Mouse (Mus musculus) right cerebral cortex, postnatal 4 days (tissue): ENCODE data around the gene Papln.

ENCODE experiments used
- DNase-seq: peaks from one replicate; pipeline ENCODE4 v3.0.0-alpha.2; 2022

Papln gene

DNA sequence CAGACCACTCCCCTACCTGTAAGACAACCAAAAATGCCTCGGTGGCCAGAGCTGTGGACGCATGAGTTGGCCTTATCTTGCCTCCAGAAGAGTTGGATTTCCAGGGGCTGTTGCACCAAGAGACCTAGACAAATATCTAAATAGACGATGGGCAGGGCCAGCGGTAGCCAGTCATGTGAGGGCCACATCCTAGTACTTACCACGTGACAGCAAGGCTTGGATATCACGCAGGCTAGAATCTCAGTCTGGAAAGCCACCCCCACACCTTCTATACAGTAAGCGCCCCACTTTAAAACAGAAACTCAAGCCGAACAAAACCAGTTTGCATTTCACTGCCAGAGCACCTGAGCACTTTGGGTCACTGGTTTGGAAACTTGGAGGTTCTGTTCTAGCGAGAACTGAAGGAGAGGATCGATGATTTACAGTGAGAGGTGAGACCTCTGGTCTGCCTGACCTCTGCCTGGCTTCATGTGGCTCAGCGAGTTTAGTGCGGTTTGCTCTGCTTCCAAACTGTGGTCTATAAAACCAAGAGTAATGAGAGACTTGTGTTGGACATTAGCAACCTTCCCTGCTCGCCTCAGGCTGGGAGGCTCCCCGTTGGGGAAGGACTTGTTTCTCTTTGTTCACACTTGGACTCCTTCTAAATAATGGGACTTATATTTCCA, 4.9 kb downstream of the Papln start:
- DNase-seq: no peak

DNA sequence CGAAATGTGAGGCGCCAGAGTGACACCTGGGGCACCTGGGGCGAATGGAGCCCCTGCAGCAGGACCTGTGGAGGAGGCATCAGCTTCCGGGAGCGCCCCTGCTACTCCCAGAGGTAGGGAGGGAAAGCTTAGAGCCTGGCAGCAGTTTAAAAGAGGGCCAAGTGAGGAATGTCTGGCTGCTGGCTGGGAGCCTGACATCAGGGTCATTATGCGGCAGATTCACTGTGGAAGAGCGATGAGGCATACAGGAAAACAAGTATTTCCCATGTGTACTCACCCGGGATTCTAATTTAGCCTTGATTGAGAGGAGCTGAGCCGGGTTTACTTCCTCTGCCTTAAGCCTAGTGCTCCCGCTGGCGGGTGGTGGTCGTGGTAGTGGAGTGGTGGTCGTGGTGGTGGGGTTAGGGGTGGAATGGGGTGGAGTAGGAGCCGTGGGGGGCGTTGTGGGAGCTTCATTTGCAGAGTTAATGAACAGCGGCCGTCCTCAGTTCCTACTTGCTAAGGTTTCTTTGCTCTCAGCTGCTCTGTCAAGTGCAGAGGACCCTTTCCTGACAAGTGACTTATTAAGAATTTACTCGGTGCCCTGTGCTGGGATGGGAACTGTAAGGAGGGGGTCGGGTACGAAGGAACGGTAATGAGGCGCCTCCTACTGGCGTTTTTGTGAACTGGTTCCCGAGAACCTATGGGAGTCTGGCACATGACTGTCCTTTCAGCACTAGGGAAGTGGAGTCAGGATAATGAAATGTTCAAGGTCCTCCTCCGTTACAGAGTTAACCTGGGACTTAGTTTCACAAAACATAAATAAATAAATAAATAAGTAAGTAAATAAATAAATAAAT, 7.2 kb downstream of the Papln start:
- peak; percentile 70 for DNase-seq

DNA sequence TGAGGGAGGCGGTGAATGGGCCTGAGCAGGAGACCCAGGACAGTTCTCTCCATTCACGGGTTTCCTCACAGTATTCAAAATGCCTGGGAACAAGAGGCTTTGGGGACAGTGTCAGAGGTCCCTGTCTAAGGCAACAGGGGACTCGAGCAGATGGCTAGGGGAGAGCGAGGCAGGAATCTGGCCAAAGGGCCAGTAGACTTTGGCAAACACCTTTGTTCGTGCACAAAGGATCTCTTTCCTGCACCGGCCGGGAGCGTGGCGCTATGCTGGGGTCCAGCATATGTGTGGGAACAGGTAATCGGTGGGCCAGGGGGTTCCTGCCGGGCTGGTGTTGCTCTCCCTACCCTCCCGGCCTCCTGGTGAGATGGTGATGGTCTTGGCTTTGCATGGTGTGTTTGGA, 12.2 kb downstream of the Papln start:
- DNase-seq: no peak

DNA sequence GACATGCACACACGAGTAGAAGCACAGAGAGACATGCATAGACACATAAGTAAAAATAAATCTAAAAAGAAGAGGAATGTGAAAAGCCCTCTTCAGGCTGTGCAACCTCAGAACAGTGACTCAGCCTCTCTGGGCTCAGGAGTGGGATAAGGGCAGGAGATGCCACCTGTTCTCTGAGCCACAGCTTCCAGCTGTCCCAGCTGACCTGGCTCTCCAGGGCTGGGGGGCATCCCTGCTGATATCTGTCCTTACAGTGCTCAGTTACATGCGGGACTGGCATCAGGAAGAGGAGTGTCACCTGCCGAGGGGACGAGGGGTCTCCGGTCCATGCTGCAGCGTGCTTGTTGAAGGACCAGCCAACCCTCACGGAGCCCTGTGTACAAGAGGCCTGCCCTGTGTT, 13.3 kb downstream of the Papln start:
- no peak for DNase-seq

DNA sequence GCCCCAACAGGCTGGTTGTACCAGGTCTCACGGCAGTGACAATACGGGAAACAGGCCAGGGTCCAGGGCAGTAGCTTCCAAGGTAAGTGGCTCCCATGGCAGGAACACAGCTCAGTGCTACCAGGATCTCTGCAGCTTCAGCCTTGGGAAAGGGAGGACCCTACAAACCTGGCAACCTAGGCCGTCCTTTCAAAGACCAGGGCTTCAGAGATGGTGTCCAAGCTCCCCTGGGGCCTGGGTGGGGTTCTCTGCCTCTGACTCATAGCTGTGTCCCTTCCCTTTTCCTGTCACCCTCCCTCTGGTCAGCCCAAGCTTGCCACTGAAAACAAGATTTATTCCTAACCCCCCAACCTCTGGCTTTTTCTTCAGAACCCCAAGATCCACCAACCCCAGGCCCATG, 16.7 kb downstream of the Papln start:
- no peak for DNase-seq

DNA sequence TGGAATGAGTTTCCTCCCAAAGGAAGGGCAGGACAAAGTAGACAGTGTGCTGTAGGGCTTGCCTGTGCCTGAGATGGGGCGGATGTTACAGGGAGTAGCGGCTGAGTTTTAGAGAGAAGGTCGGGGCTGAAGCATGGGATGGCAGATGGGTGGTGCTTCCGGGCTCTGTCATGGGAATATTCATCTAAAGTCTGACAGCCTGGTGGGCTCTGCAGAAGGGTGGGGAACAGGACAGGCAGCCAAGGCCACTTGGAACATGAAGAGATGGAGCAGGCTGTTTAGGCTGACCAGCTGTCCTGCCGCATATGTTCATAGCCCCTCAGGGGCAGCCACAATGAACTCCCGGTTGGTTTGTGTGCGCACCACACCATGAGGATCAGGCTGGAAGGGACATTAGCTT, 17.8 kb downstream of the Papln start:
- DNase-seq: no peak

DNA sequence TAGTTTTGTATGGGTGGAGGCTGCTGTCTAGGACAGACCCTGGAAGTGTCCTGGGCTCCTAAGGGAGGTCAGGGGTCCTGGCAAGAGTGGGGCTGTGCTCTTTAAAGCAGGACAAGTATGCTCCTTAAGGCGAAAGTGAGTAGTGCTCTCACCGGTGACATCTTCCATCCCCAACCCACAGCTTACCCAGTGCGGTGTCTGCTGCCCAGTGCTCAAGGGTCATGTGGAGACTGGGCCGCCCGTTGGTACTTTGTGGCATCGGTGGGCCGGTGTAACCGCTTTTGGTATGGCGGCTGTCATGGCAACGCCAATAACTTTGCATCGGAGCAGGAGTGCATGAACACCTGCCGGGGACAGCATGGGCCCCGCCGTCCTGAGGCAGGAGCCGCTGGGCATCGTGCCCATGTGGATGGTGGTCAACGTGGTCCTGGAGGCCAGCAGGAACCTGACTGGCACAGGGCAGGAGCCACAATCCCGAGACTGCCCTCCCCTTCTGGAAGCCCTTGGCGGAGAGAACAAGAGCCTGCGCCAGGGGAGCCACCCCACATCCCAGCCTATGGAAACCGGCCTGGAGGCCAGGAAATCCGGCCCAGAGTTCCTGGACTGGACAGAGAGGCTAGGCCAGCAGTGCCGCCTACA, 18.3 kb downstream of the Papln start:
- no peak for DNase-seq

DNA sequence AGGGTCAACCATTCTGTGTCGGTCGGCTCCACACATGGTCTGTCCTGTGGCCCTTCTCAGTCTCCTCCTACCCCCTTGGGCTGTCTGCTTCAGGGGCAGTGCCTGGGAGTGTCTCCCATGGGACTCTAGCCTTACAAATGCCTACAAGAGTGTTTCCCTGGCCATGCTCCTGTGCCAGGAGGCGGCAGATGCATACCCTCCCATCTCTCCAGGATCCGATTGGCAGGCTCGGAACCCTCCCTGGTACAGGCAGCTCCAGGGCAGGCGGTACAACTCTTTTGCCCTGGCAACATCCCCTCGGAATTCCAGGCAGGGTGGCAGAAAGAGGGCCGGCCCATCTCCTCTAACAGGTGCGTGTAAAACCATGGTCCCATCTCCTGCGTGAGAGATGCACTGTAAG, 19.2 kb downstream of the Papln start:
- DNase-seq: no peak

DNA sequence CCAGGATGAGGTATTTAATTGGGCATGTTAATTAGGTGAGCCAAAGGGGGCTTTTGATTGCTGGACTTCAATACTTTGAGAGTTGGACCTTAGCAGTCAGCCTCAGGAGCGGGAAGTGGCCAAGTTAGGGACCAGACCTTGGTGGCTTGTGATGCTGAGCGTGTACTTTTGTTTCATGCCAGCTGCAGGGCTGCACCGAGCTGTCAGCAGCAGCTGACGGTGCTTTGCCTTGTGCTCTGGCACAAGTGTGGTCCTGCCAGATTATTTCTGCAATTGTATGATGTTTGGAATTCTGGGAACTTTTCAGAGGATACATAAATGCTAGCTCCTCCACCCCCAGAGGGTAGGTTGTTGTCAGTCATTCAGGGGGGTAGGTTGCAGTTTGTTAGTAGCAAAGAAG, 21.9 kb downstream of the Papln start:
- DNase-seq: no peak

DNA sequence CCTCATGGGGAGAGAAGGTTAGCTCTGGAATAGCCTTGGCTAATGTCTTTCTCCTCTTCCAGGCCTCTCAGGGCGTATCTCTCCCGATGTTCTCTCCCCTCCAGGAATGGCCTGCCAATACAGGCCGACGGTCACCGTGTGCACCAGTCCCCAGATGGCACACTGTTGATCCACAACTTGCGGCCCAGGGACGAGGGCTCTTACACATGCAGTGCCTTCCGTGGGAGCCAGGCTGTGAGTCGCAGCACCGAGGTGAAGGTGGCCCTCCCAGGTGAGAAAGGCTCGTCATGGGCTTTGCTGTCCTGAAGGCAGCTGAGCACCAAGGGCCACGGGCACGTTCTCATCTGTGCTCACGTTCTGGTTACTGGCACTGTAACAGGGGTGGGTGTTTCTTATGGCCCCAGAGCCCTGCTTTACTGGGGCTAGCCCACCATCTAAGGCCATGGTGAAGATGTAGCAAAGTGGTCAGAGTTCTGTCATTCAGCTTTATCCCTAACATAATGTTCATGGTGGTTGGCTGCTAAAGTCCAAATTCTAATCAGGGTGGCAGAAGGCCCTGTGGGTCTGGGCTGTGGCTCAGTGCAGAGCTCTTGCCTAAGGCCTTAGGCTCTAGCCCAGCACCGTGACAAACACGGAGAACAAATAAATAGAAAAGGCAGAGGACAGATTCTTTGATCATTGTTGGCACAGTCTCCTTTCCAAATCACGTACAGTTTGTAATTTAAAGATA, 25.8 kb downstream of the Papln start:
- DNase-seq: no peak

DNA sequence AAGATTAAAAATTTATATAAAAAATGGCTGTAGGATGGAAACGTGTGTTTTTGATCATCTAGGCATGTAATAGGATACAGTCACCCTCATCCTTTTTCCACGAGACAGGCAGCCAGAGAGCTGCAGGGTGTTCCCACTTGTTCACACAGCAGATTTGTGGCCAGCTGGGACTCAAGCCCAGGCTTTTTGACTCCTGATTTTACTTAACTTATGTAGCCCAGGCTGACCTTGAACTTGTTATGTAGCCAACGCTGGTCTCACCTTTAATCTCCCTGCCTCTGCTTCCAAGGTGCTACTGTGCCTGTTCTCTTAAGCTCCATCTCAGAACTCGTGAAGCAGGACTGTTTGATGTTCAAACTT, 26.3 kb downstream of the Papln start:
- DNase-seq: no peak

DNA sequence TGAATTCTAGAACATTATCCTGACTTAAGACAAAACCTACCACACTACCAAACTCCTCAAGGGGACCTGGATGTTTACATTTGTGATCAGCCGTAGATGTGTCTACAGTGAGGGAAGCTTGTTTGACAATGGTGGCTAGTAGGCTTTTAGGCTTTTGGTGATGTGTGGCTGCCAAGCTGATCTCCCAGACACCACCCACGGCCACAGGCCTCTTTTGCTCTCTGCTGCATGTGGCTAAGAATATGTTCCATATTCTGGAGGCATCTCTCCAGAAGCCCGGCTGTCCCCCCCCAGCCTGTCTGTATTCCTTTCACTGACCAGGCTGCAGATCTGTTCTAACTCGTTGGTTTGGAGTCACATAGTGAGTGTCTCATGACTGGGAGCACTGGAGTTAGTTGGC, 27.3 kb downstream of the Papln start:
- no peak for DNase-seq

DNA sequence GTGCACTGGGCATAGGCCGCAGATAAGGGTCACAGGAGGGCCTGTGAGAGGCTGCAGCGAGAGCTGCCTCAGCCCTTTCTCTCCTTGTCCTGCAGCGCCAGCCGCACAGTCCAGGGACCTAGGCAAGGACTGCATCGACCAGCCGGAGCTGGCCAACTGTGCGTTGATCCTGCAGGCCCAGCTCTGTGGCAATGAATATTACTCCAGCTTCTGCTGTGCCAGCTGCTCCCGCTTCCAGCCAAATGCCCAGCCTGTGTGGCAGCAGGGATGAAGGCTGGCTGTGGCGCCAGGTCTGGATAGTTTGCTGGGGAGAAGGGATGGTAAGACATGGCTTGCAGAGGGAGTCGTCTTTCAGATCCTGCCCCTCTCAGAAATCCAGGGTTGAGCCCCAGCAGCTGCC, 28.3 kb downstream of the Papln start:
- no peak for DNase-seq

DNA sequence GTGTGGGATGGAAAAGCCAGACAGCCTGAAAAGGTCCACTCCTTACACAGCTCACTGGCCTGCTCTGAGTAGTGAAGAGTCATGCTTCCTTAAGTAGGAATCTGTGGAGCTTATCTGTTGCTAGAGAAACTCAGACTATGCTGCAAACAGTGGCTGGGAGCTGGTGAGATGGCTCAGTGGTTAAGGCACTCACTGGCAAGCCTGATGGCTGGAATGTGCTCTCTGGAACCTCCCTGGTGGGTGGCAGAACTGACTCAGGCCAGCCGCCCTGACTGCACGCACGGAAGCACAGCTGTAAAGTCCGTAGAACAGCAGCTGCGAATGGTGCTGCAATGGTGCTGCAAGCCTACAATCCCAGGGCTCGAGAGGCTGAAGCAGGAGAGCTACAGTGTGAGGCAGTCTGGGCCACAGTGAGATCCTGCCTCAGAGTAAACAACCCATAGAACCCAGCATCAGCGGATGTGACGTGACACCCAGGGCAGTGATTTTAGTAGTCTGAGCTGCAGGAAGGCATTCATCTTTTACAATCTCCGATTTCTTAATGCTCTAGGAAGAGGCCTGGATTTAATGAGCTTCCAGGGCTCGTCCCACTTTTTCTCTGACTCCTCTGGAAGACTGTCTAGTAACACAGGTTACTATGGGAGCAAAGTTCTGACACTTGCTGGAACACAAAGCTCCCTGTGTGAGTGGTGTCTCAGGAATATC, 29.4 kb downstream of the Papln start:
- no peak for DNase-seq

DNA sequence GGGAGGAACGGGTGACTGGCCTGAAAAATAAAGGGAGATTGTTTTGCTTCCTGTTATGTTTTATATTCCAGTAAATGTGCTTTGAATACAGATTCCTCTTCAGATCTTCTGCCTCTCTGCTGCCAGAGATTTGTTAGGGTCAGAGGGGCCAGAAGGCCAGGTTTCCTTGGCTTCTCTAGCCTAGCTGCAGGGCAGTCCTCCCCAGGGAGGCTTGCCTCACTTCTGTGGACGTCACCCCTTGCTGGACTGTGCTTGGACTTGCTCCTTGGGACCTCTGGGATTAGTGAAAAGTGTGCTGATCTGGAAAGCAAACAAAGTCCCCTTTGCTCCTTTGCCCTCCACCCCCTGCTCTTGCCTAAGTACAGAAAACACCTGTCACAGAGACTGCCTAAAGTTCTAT, 31.6 kb downstream of the Papln start:
- no peak for DNase-seq

DNA sequence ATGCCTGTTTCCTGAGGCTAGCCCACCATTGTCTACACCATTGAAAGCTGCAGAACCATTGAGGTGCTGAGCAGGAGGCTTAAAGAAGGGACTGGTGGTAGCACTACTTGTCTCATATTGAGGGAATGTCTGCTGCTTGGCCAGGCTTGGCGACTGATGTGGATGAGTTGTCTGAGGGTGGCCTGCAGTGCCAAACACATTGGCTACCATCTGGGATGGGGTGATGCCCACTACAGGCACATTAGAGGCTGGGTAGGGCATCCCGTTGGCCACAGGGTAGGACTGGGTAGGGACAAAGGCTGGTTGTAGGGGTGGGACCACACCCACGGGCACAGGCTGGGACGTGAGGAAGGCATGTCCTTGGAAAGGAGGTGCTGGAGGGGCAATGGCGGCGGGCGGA, 32.2 kb downstream of the Papln start:
- DNase-seq: no peak

DNA sequence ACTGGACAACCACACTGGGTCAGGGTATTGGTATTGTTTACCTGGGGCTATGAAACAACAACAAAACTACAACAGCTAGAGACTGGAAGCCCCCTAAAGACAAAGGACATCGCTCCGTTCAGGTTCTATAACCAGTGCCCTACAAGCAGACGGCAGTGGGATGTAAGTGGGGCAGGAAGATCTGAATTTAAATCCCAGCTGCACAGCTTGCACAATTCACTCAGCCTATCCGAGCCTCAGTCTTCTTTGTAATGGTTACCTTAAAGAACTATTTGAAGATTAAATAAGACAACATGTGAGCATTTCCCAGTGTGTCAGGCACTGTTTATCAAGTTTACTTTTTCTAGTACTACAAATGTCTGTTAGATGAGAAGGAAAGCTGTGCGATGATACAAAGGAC, 34.9 kb downstream of the Papln start:
- no peak for DNase-seq

DNA sequence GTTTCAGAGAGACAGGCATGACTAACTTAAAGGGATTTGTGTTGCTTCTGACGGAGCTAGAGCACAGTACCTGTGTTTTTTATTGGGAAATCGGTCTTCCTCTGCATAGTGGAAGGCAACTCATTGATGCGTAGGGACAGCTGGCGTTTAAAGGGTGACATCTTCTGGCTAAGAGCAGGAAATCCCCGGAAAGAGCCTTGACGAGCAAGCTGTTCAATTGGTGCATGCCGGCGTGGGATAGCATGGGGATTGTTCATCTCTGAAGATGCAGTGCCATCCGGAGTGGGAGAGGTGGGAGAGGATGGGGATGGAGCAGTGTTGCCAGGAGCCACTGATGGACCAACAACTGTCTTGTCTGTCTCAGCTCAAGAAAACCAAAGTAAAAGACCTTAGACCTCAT, 37.5 kb downstream of the Papln start:
- DNase-seq: peak; percentile 29

DNA sequence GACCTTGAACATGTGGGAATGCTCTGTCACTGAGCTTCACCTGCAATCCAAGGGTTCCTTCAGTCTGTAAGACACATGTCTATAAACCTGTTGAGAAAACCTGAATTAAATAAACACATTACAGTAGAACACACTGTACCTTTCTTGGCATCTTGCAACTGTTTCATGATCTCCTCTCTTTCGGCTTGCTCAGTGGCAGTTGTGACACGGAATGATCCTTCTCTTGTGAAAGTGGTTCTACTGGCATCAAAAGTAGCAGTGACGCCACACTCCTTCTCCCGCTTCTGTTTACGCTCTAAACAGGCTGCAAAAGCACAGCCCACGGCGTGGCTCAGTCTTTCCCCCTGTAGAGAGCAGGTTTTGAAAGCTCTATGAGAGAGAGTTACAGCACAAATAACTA, 40.2 kb downstream of the Papln start:
- no peak for DNase-seq

DNA sequence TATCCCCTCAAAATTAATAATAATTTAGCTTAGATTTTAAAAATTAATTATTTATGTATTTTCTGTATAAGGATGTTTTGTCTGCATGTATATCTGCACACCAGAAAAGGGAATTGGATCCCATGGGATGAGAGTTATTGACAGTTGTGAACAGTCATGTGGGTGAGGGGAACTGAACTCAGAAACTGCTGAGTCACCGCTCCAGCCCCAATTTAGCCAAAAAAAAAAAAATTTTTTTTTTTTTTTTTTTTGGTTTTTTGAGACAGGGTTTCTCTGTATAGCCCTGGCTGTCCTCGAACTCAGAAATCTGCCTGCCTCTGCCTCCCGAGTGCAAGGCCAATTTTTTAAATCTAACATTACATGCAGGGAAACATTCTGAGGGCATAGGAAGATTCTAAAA, 48.5 kb downstream of the Papln start:
- no peak for DNase-seq

DNA sequence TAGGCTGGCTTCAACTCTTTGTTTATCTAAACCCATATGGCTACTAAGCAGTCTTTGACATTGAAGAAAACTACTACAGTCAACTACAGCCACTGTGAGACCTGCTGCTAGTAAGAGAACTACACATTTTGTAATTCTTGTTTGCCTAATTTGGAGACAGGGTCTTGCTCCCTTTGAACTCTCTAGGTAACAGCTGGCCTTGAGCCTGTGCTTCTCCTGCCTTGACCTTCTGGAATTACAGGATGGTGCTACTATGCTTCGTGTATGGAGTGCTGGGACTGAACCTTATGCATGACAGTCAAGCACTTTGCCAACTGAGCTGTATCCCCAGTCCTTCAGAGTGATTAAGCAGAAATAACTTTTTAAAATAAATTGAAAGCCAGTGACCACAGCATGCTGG, 53.2 kb downstream of the Papln start:
- DNase-seq: no peak

DNA sequence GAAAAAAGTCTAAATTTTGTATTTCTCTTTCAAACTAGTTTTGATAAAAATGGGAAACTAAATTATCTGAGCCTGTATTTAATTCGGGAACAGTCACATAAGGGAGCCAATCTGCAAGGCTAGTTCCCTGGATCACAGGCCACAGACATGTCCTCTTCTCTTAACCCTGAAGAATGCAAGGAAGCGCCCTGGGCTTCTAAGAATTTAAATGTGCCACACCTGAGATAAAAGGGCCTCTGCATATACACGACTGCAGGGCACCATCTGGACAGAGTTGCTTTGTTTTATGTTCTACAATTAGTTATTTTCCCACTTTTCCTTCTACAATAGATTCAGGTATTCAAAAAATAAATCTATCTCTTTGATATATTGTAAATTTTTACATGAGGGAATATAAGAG, 67.0 kb downstream of the Papln start:
- DNase-seq: no peak

DNA sequence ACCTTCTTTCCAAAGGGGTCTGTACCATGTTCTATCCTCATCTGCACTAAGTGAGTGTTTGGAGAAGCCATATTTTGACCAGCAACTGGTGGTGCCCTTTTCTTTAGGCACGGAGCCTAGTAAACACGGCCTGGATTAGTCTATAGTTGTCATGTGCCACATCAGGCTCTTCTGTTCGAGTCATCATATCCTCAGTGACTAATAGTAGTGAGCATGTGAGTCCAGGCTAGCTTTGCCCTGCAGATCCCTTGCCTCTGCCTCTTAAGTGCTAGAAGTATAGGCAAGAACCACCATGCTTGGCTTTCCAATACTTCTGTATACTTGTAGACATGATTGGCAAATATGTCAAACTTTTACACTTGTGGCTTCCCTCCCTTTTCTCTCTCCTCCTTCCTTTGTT, 70.5 kb downstream of the Papln start:
- no peak for DNase-seq
